Mouse (Mus musculus) ES-Bruce4 (cell line): Measurements from ENCODE around the gene Tmem81.

Experiments
- CTCF ChIP-seq: IDR thresholded peaks from one replicate; pipeline ENCODE4 v1.8.1; 2011; ENCODE audit warnings: low read depth, low read length
- EP300 ChIP-seq: IDR thresholded peaks from 2 replicates; pipeline ENCODE4 v1.6.1; 2011; ENCODE audit warnings: low read depth, low read length; ENCODE audit not compliant: insufficient read depth
- POLR2A ChIP-seq: IDR thresholded peaks from one replicate; pipeline ENCODE4 v1.8.1; 2011; ENCODE audit warnings: low read length; ENCODE audit not compliant: insufficient read depth

DNA sequence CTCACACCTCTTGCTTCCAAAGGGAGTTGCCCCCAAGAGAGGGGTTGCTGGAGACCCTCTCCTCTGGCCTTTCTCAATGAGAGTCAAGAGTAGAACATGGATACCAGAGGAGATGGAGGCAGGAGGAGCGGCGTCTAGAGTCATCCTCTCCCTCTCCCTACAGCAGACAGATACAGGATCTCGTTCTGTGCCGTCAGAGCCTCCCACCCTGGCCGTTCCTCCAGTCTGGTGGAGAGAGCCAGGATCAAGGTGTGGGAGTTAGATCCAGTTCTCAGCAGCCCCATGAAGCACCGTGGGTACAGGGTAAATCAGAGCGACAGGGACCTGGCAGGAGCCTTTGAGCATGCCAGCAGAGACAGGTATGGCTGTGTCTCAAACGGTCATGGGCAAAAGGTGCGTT, 26.5 kb downstream of the Tmem81 start:
- TF ChIP-seq CTCF: no peak
- no peak for TF ChIP-seq POLR2A
- no peak for TF ChIP-seq EP300
